ENCODE assay signal across 9 mouse cellular contexts in genomic region chr1:191328019-191328441, GRCm38 (mm10). TPM values are rescaled to one million over a fixed set of nuclear protein-coding genes. Genes with fewer than 3 reads are reported as not detected.
DNase-seq lines count a peak whose midpoint lies in the region; ATAC-seq and TF ChIP-seq lines count a peak whose summit lies in the region.
"Had no signal": no experiment of that assay in that cellular context is flagged by ENCODE, and none has a peak within 500 bp of the region (broad histone marks: within the 10 kb centered on the region; RNA-seq: fewer than 3 reads in every experiment).

No protein-coding gene starts in this region.

- intact Hi-C loops in heart, postnatal 10 days (cut with DNase I) = loop anchor here (10.0 kb wide), 1 partner anchor 387 kb away; the partner anchor contains the start of gene Lpgat1
- intact Hi-C loops in heart, postnatal 14 days (cut with DNase I) = no loop called here

- WGBS in heart, embryonic 15.5 days = 70% methylated on average over 8 of the region's 8 CpGs
- WGBS in hindbrain, embryonic 15.5 days = 68% methylated on average over 8 of the region's 8 CpGs
- WGBS in thymus, adult 2 months = 41% methylated on average over 8 of the region's 8 CpGs

- 0 out of 2 replicates have a peak overlapping the region, but pooled peaks have one; percentile 16 for H3K27ac ChIP-seq in heart, embryonic 15.5 days
- no peak overlapping the region for H3K27ac ChIP-seq in hindbrain, embryonic 15.5 days (replicated peaks)
- H3K27ac ChIP-seq in thymus, adult 2 months (ENCODE audit: control insufficient read depth, insufficient read depth, low read length) = no peak overlapping the region

- H3K9ac ChIP-seq in heart, embryonic 15.5 days = no peak overlapping the region
- H3K9ac ChIP-seq in hindbrain, embryonic 15.5 days = no peak overlapping the region

- 0 out of 2 replicates have a peak overlapping the region, but pooled peaks have one; percentile 4 for H3K4me2 ChIP-seq in heart, embryonic 15.5 days
- H3K4me2 ChIP-seq in hindbrain, embryonic 15.5 days = peak overlapping the region; percentile 80; the same call in 1 of the 2 replicates

- TF ChIP-seq POLR2A in thymus, adult 2 months (IDR thresholded peaks at IDR 0.05; ENCODE audit: control insufficient read depth, extremely low read depth, insufficient read depth, low read length, poor library complexity) = no peak

- TF ChIP-seq CTCF in thymus, adult 2 months (IDR thresholded peaks at IDR 0.05; ENCODE audit: borderline replicate concordance, control insufficient read depth, extremely low read depth, insufficient read depth, low read length, poor library complexity) = no peak

- no peaks in the 10 kb centered on the region for H3K27me3 ChIP-seq in heart, embryonic 15.5 days
- no peaks in the 10 kb centered on the region for H3K27me3 ChIP-seq in hindbrain, embryonic 15.5 days
- no peaks in the 10 kb centered on the region for H3K27me3 ChIP-seq in thymus, adult 2 months (ENCODE audit: control insufficient read depth, insufficient read depth, low read length)
- H3K27me3 ChIP-seq: Patski had no signal

- H3K9me3 ChIP-seq in heart, embryonic 15.5 days (replicated peaks) = no peaks in the 10 kb centered on the region
- no peaks in the 10 kb centered on the region for H3K9me3 ChIP-seq in hindbrain, embryonic 15.5 days

- no peak overlapping the region for H3K4me3 ChIP-seq in heart, embryonic 15.5 days
- no peak overlapping the region for H3K4me3 ChIP-seq in hindbrain, embryonic 15.5 days
- H3K4me3 ChIP-seq in thymus, adult 2 months (ENCODE audit: control insufficient read depth, insufficient read depth, low read length) = no peak overlapping the region

- no peak for ATAC-seq in heart, embryonic 15.5 days (replicated peaks; ENCODE audit: insufficient number of reproducible peaks, insufficient read depth, low FRiP score, low read depth)
- ATAC-seq in hindbrain, embryonic 15.5 days (ENCODE audit: low FRiP score, low read depth) = no peak
- ATAC-seq in megakaryocyte progenitor cell, adult 5-6 weeks (replicated peaks; ENCODE audit: poor library complexity) = peak; percentile 40
- ATAC-seq: Patski had no signal

- DNase-seq in heart, postnatal 10 days = no peak
- DNase-seq in MEL-GATA-1-ER (ENCODE audit: extremely low read depth, low read depth) = peak; percentile 49
- DNase-seq in frontal cortex, postnatal 36 days (ENCODE audit: low spot score in 2 of 2) = no peak
- DNase-seq in thymus, adult 2 months = no peak
- no peak for DNase-seq in heart, postnatal 14 days

- no peaks in the 10 kb centered on the region for H3K36me3 ChIP-seq in heart, embryonic 15.5 days
- H3K36me3 ChIP-seq in hindbrain, embryonic 15.5 days = 0 out of 2 replicates have a peak, but pooled peaks cover 5% of the 10 kb centered on the region
- no peaks in the 10 kb centered on the region for H3K36me3 ChIP-seq in thymus, adult 2 months (ENCODE audit: control insufficient read depth, insufficient read depth, low read length)

- peaks cover 26% of the 10 kb centered on the region for H3K4me1 ChIP-seq in heart, embryonic 15.5 days (replicated peaks)
- peaks cover 39% of the 10 kb centered on the region for H3K4me1 ChIP-seq in hindbrain, embryonic 15.5 days (replicated peaks)
- peaks cover 21% of the 10 kb centered on the region for H3K4me1 ChIP-seq in thymus, adult 2 months (replicated peaks; ENCODE audit: control insufficient read depth, insufficient read depth, low read length)

RNA-seq across cellular contexts. Expression of gene Tmem206, which starts 2.3 kb away (rescaled TPM):
- polyA plus RNA-seq in heart, embryonic 15.5 days (2015; fragmentation: Nextera tagmentation; extraction: Ambion mirVana) = 14.3 and 18.3 TPM in 2 replicates
- 1 to 10 TPM; 4.4 to 7.0 TPM for total RNA-seq in heart, postnatal 10 days (2021)
- polyA plus RNA-seq in hindbrain, embryonic 15.5 days (2015; fragmentation: Nextera tagmentation; extraction: Ambion mirVana) = 35.9 and 36.1 TPM in 2 replicates
- 20.8 and 23.8 TPM in 2 replicates for total RNA-seq in megakaryocyte progenitor cell, adult 5-6 weeks (2015)
- total RNA-seq in megakaryocyte progenitor cell, adult 5-6 weeks (2017) = 22.0 and 25.4 TPM in 2 replicates
- 17.2 and 17.8 TPM in 2 replicates for polyA plus RNA-seq in thymus, adult 2 months (2012; rRNA removed)
- total RNA-seq in heart, postnatal 14 days (2021) = 1 to 10 TPM; 3.4 to 4.7 TPM

RNA-seq across cellular contexts. Expression of gene Nenf, which starts 10.0 kb away (rescaled TPM):
- 108 and 121 TPM in 2 replicates for polyA plus RNA-seq in heart, embryonic 15.5 days (2015; fragmentation: Nextera tagmentation; extraction: Ambion mirVana)
- total RNA-seq in heart, postnatal 10 days (2021) = 100 to 1,000 TPM; 107 to 116 TPM
- polyA plus RNA-seq in hindbrain, embryonic 15.5 days (2015; fragmentation: Nextera tagmentation; extraction: Ambion mirVana) = 138 TPM in 2 replicates
- 23.8 and 29.8 TPM in 2 replicates for total RNA-seq in megakaryocyte progenitor cell, adult 5-6 weeks (2015)
- total RNA-seq in megakaryocyte progenitor cell, adult 5-6 weeks (2017) = 7.6 and 8.7 TPM in 2 replicates
- polyA plus RNA-seq in thymus, adult 2 months (2012; rRNA removed) = 47.1 and 64.5 TPM in 2 replicates
- total RNA-seq in heart, postnatal 14 days (2021) = 100 to 1,000 TPM in 1 of 2 experiments, 10 to 100 TPM in 1; 96.9 to 104 TPM
